Mouse (Mus musculus) kidney, postnatal 14 days (tissue): ENCODE measurements at regions not wholly inside any gene's neighbourhood (a gene's known extent, or its start where the extent isn't known, plus 50 kb on each side); places are given as distances from the start of the nearest gene placed in this dataset.
A peak's percentile ranks its signal among the peaks of the same experiment; 100 is the strongest.
"Not testable (repeated sequence)": the region's sequence is repeated elsewhere in the genome, so short reads cannot be mapped to it uniquely, and the experiment has no call there.

ENCODE experiments used
- DNase-seq: peaks from one replicate; pipeline ENCODE4 v3.0.0; 2022; ENCODE audit warnings: mixed read lengths

DNA sequence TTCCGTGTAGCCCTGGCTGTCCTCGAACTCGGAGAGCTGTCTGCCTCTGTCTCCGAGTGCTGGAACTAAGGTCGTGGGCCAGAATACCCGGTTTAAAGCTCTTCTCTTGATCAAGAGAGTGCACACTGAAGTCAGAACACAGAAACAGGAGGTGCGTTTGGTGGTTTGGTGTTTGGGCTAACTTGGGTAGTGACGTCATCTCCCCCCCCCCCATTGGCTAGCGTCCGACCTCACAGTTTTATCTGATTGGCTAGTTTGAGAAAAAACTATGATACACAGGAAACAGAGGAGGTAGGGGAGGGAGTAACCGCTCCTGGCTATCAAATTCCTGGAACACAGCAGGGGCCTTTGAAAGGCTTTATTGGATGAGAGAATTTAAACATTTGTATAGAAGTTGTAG is 60.2 kb upstream of the Pim1 start:
- no peak for DNase-seq

DNA sequence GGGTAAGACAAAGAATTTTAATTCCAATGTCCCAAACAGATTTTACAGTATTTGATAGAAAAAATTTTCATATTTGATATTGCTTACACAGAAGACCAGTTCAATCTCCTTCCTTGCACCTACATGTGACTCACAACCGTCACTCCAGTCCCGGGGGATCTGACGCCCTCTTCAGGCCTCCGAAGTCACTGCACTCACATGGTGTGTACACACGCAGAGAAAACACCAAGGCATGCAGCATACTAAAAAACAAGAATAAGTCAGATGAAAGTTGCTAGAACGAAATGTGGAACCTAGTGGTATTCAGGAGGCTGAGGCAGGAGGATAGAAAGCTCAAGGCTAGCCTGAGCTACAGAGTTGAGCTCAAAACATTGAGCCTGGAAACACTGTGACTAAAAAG is 59.7 kb upstream of the Pim1 start:
- DNase-seq = no peak

DNA sequence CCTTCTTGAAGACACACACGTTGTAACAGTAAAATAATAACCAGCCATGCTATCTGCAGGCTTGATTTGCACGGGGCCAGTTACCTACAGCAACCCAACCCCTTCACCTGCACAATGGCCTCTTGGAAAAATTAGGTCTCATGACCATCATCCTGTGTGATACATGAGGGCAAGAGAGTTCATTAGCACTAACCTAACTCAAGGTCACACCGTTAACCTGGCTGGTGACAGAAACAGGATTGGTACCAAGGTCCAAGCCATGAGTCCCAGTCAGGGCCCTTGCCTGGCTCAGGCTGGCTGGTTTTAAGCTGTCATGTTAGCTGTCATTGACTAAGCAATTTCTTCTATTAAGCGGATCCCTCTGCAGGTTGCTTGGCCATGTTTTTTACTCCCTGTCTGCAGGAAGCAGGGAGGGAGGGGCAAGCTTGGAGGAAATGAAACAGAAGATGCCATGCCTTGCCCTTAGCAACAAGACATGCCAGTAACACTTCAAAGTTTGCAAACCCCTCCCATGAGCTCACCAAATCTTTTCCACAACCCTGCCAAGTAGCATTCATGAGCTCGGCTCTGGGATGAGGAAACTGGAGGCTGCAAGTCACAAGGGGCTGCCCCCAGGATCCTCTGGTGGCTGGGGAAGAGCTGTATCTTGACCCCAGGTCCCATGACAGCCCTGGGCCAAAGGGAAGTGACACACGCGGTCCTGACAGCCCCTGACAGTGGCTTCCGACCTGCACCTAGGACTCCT is 58.8 kb upstream of the Pim1 start:
- no peak for DNase-seq

DNA sequence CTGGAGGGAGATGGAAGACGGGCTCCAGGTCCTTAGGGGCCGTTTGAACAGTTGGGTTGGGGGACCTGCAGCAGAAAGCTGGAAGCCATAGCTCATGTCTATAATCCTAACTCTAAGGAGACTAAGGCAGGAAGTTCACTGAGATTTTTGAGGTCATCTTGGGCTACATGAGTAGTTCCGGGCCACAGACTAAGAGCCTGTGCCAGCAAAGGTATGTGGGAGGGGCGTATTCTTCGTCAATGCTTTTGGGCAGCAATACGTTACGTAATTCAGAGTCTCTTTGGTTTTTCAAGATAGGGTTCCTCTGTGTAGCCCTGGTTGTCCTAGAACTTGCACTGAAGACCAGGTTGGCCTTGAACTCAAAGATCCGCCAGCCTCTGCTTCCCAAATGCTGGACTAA is 57.9 kb upstream of the Pim1 start:
- no peak for DNase-seq

DNA sequence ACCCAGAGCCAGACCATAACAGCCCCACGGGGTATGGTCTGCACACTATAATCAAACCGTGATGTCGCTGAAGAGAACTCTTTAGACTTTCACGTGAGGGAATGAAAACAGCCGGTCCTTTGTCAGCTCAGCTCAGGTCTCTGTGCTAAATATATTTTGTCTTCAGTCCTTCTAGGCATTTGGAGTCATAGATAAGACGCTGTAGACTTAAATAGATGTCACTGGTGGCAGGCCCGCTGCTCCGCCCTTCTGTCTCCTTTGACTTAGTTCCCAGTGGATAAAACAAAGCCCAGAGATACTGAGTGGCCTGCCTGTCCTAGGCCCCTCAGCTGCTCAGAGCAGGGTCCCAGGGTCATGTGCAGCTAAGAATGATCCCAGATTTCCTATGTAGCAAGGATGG is 57.2 kb upstream of the Pim1 start:
- DNase-seq = no peak

DNA sequence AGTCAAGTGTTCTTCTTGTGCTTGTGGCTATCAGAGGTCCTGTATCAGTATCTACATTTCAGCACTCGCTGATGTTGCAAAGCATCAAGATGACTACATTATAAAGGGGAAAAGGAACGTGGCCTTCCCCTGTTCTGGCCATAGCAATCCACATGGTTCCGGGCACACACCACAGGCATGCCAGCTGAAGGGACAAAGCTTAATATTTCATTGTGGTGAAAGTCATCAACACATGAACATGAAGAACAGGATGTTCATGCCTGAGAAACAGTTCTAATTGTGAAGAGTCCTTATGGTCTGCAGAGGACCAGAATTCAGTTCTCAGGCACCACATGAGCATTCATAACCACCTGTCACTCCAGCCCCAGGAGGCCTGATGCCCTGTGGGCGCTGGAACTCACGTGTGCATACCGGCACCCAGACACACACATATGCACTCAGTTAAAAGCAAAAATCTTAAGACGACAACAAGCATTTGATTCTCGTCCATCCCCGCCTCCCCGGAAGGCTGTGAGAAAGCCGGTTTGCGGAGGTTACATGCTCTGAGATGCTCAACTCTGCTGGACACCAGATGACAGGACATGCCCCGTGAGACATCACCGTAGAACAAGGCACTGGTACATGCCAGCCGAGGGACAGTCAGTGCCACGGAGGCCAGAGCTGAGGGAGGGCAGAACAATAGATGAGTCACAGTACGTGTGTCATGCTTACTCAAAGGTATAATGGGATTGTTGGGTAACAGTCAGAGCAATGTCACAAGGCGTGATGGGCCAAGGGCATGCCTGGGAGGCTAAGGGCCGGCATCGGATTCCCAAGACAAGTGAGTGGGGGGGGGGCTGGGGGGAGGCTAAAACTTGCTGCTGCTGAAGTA is 56.2 kb upstream of the Pim1 start:
- DNase-seq = no peak

DNA sequence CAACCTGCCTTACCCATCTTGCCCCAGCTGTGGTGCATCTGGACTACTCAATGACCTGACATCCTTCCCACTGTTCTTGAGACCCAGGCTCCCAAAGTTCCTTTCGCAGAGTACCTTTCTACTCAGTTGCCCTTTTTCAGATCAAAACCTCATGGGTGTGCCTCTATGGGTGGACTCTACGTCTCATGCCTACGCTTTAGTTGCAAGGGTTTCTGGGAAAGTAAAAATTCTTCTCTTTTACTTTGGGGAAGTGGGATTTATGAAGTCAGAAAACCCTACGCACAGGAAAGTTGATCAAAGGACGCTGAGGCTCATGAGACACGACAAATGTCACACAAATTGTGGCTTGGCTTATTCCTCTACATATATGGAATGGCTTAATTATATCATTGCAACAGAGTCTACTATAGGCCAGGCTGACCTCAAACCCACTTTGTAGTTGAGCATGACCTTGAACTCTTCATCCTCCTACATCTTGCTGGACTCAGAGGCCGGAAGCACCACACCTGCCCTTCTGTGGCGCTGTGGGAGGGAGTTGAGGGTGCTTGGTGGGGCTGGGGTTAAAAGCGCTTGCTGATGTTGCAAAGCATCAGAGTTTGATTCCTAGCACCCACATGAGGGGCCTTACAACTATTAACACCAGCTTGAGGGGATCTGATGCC is 55.1 kb upstream of the Pim1 start:
- DNase-seq = no peak

DNA sequence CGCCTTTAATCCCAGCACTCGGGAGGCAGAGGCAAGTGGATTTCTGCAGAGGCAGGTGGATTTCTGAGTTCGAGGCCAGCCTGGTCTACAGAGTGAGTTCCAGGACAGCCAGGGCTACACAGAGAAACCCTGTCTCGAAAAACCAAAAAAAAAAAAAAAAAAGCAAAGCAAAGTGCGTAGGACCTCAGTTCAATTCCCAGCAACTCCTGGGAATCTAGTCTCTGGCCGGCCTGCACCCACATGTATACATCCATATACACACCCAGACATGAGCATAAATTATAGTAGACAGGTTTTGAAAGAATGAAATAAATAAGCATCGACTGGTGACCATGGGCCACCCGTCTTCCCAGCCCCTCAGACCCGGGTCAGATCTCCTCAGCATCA is 54.1 kb upstream of the Pim1 start:
- not testable (repeated sequence) for DNase-seq

DNA sequence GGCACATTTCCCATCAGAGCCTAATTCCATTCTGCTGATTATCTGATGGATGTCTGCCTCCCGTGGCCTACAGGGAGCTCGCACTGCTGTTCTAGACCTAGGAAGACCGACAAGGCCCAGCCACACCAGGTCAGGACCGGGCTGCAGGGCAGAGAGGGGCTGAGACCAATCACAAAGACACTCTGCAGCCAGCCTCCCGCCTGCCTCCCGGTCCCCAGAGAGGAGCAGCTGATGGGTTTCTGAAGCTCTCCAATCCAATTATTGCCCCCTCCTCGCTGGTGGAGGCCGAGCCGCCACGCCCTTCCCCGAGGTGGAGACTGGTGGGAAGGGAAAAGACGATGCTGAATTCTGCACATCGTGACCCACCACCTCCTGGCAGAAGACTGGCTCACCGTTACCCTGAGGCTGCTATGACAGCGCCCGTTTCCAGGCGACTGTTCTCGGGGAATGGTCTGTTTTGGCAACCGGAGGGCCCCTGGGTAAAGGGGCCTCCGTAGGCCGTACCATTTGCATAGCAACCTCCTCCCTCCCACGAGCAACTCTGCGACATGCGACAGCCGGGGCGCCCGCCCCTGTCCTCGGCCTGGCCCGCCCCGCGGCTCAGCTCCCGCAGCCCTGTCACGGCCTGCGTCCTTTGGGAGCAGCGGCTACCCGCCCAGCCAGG is 53.5 kb upstream of the Pim1 start:
- peak; percentile 83 for DNase-seq

DNA sequence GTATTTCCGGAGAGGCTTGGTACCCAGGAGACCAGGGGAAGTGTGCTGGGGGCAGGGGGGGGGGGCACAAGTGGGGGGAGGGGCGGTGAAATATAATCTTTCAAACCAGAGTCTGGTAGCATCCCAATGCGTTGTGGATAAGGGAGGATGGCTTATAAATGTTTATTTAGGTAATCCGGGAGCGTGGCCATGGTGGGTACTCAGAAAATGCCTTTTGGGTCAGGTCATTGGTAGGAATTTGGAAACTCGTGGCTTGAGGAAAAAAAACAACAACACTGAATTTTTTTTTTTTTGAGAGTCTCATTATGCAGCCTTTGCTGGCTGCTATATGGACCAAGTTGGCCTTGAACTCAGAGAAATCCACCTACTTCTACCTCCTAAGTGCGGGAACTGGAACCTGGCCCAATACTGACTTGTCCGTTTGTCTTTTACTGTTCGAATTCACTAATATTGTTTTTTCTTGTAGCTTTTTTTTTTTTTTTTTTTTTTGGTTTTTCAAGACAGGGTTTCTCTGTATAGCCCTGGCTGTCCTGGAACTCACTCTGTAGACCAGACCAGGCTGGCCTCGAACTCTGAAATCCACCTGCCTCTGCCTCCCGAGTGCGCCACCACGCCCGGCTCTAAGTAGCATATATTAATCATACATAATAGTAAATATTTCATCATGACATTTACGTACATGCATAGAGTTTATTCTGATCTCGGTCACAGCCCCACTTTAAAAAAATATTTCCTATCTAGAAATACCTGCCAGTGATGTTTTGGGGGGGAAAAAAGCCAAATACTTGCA is 52.8 kb upstream of the Pim1 start:
- no peak for DNase-seq

DNA sequence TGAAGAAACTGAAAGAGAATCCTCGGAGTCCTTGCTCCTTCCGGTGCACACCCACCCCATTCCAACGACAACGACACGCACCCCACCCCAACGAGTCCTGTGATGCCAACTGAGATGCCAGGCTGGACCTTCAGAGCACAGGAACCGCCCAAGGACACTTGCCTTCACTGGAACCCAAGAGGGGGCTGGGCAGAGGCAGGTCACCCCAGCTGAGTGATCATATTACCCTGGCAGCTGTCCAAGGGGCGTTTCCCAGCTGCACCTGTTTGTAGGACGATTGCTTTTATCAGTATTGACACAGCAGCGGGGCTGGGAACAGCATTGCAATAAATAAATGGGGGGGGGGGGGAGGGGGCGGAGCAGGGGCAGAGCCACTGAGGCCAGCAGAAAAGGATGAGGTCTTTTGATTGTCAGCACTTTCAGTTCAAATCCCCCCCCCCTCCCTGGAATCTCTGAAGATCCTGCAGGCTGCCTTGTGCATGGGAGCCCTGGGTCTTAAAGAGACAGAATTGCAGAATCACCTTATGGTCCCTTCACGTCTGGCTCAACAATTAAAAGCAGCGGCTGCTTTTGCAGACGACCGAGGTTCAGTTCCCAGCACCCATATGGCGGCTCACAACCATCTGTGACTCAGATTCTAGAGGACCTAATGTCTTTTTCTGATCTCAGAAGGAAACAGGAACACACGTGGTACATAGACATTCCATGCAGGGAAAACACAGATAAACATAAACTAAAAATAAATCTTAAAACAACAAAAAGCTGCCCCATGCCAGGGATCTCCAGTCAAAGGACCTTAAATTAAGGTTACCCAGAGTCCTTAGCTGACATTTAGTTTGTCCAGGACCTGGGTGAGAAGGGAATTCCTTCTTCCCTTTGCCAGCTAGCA is 52.0 kb upstream of the Pim1 start:
- peak; percentile 85 for DNase-seq

DNA sequence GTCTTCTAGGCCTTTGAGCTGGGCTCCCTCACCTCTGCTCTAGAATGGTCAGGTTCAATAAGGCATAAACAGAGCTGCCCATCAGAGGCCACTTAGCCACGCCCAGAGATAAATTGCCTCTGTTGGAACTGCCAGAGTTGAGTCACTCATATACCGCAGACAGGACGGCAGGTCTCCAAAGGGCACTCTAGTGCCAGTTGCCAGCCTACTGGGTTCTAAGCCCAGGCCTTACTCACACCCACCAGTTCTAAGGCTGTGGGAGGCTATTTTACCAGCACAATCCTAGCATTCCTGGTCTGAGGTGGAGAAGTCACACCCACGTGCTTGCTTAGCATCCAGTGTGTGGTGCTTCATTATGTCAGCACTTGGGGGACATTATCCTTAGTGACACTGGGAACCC is 50.6 kb upstream of the Pim1 start:
- no peak for DNase-seq

DNA sequence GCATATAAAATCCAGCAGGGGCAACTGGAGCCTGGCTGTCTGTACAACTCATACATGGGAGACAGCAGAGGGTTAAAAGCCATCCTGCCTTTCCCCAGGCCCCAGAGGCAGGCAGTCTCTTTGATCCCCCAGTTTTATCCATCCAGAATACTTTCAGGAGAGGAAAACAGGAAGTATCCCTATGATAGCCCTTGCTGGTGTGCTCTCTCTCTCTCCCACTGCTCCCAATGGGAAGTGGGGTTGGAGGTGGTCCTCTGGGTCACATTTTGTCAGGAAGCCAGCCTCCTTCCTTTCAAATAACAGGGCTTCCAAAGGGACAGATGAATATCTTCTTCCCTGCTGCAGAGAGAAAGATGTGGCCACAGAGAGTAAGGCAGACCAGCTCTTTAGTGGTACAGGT is 50.1 kb upstream of the Pim1 start:
- DNase-seq = no peak
